Mouse (Mus musculus) embryonic fibroblast, embryonic 13.5 days (primary cell): ENCODE results near the gene Ddx27.

Experiments
- CTCF ChIP-seq: IDR thresholded peaks from 2 replicates; pipeline ENCODE4 v1.5.1; 2011; ENCODE audit warnings: mild to moderate bottlenecking, control low read depth, low read length, moderate library complexity, borderline replicate concordance; ENCODE audit not compliant: insufficient read depth
- POLR2A ChIP-seq: IDR thresholded peaks from 2 replicates; pipeline ENCODE4 v1.6.1; 2011; ENCODE audit warnings: low read depth, mild to moderate bottlenecking, control low read depth, low read length, moderate library complexity

DNA sequence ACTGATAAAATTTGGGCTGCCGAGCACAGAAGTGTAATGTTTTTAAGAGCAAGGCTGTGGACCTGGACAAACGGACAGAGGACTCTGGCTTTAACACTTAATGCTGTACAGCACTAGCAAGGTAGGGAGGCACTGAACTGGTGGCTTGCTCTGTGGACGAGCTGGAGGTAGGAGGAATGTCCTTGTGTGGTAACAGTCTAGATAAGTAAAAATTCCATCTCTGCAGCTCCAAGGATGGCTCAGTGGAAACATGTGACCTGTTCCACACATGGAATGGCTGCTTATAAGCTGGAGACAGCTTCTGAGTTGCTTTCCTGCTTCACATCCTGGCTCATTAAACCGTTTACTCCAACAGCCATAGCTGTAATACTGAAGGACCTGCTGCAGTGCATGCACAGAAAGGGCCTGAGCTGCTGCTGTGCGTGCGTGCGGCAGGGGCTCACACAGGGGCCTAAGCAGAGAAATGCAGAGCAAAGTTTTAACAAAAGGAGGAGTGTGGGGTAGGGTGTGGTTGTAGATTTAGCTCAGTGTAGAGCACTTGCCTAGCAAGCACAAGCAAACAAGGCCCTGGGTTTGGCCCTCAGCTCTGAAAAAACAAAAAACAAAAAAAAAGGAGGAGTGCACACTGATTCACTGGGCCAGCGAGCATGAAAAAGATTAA lies 33.8 kb downstream of the Ddx27 start:
- TF ChIP-seq CTCF (no peak), POLR2A (no peak)
